Comparison of ENCODE assay signal across 9 mouse cellular contexts in the genomic region with DNA sequence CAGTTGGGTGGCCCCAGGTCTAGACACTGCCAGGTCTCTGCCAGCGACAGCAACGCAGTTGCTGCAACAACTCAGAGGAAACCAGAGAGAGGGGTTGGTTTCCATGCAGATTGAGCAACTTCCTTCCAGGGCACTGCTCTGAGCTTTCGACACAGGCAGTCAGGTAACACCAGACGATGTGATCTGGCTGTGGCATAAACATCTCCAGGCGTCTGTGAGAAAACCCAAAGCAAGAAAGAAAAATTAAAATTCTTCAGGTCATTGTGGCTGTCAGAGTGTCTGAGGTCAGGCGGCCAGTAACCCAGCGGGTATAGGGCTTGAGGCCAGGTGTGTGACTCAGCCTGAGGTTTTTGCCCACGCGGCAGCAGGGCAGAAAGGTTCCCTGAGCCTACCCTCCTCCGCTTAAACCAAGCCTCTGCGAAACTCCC.
DNase-seq lines count a peak whose midpoint lies in the region; ATAC-seq lines count a peak whose summit lies in the region.
"Had no signal": no experiment of that assay in that cellular context is flagged by ENCODE, and none has a peak within 500 bp of the region (broad histone marks: within the 10 kb centered on the region; RNA-seq: fewer than 3 reads in every experiment).

No protein-coding gene starts in this region.

- peak; percentile 92 for ATAC-seq in cerebellum, adult (ENCODE audit: insufficient number of reproducible peaks, low FRiP score, low TSS enrichment)

- no peak for DNase-seq in cerebellum, postnatal 4 days (ENCODE audit: low spot score in 2 of 2)
- DNase-seq in cerebellum, adult 18-20 months = peak; percentile 84 to 85
- DNase-seq in lung, adult 18-20 months = peak; percentile 62 to 74
- peak; percentile 54 to 71 for DNase-seq in thymus, adult 18-20 months
- DNase-seq in embryo, embryonic 11 days = no peak
- DNase-seq in right cerebral cortex, postnatal 36 days (ENCODE audit: low spot score in 2 of 2) = no peak
- DNase-seq in heart, postnatal 25 days (ENCODE audit: low spot score) = no peak
- DNase-seq: layer of hippocampus, postnatal 36 days had no signal

- intact Hi-C loops in heart, postnatal 25 days (cut with DNase I) = no loop called here

Comparison
In these comparisons a context has a peak if more than half of its experiments do, and no peak if none do; other contexts are left out.
1. DNase-seq: peak in cerebellum, adult 18-20 months (2 of 2), lung, adult 18-20 months (2 of 2) and thymus, adult 18-20 months (2 of 2); none in cerebellum, postnatal 4 days (0 of 2), embryo, embryonic 11 days (single experiment), right cerebral cortex, postnatal 36 days (0 of 2) and heart, postnatal 25 days (single experiment).